Mouse (Mus musculus) NIH3T3 (cell line): Measurements from ENCODE around the gene Nav2.

Source experiments
- DNase-seq: peaks from one replicate; pipeline ENCODE4 v3.0.0-alpha.2; 2012; ENCODE audit warnings: low read depth

Gene Nav2

GRCm38 (mm10) chr7:49400463-49400862 is 491.9 kb downstream of the Nav2 start:
- DNase-seq = no peak

GRCm38 (mm10) chr7:49402526-49402925 is 494.0 kb downstream of the Nav2 start:
- peak; percentile 36 for DNase-seq

- no peak for DNase-seq
Measured at GRCm38 (mm10) chr7:49407688-49408087, 499.2 kb downstream of the Nav2 start.

GRCm38 (mm10) chr7:49408625-49409024 is 500.1 kb downstream of the Nav2 start:
- no peak for DNase-seq

GRCm38 (mm10) chr7:49409265-49409664 is 500.7 kb downstream of the Nav2 start:
- no peak for DNase-seq

GRCm38 (mm10) chr7:49410188-49410587 is 501.7 kb downstream of the Nav2 start:
- no peak for DNase-seq

- DNase-seq = no peak
Measured at GRCm38 (mm10) chr7:49410892-49411291, 502.4 kb downstream of the Nav2 start.

- DNase-seq = no peak
Measured at GRCm38 (mm10) chr7:49411803-49412202, 503.3 kb downstream of the Nav2 start.

- no peak for DNase-seq
Measured at GRCm38 (mm10) chr7:49415131-49415530, 506.6 kb downstream of the Nav2 start.

GRCm38 (mm10) chr7:49415716-49416115 is 507.2 kb downstream of the Nav2 start:
- DNase-seq = no peak

GRCm38 (mm10) chr7:49418841-49419240 is 510.3 kb downstream of the Nav2 start:
- no peak for DNase-seq

GRCm38 (mm10) chr7:49420139-49420802 is 511.8 kb downstream of the Nav2 start:
- peak; percentile 43 for DNase-seq

- DNase-seq = no peak
Measured at GRCm38 (mm10) chr7:49421261-49421660, 512.7 kb downstream of the Nav2 start.

- DNase-seq = no peak
Measured at GRCm38 (mm10) chr7:49423943-49424342, 515.4 kb downstream of the Nav2 start.

GRCm38 (mm10) chr7:49426060-49426459 is 517.5 kb downstream of the Nav2 start:
- peak; percentile 88 for DNase-seq

GRCm38 (mm10) chr7:49427843-49428242 is 519.3 kb downstream of the Nav2 start:
- DNase-seq = peak; percentile 69

- no peak for DNase-seq
Measured at GRCm38 (mm10) chr7:49428947-49429346, 520.4 kb downstream of the Nav2 start.

- no peak for DNase-seq
Measured at GRCm38 (mm10) chr7:49430808-49431207, 522.3 kb downstream of the Nav2 start.

- DNase-seq = no peak
Measured at GRCm38 (mm10) chr7:49433945-49434344, 525.4 kb downstream of the Nav2 start.

GRCm38 (mm10) chr7:49436492-49436891 is 528.0 kb downstream of the Nav2 start:
- no peak for DNase-seq

- peak; percentile 47 for DNase-seq
Measured at GRCm38 (mm10) chr7:49437901-49438300, 529.4 kb downstream of the Nav2 start.

GRCm38 (mm10) chr7:49439136-49439535 is 530.6 kb downstream of the Nav2 start:
- peak; percentile 50 for DNase-seq

- DNase-seq = no peak
Measured at GRCm38 (mm10) chr7:49440333-49440969, 531.9 kb downstream of the Nav2 start.

- DNase-seq = no peak
Measured at GRCm38 (mm10) chr7:49442174-49442573, 533.7 kb downstream of the Nav2 start.
